Mouse (Mus musculus) CH12.LX (cell line): ENCODE measurements around the gene Ifrd1.

ENCODE experiments used
- CHD2 ChIP-seq: IDR thresholded peaks from 2 replicates; pipeline ENCODE4 v1.6.1; 2011; ENCODE audit warnings: low read length, improper control_type of control experiment
- CTCF ChIP-seq, 2 experiments: IDR thresholded peaks in 1 of 2; conservative IDR thresholded peaks in 1 of 2; 2 replicates each; pipeline ENCODE4 v1.5.1; 2011 to 2012; ENCODE audit warnings: low read depth in 2 of 2, low read length in 2 of 2, improper control_type of control experiment in 1 of 2, inconsistent platforms in 1 of 2, mild to moderate bottlenecking in 1 of 2, moderate library complexity in 1 of 2
- HCFC1 ChIP-seq: IDR thresholded peaks from 2 replicates; pipeline ENCODE4 v1.6.1; 2012; ENCODE audit warnings: low read depth, mild to moderate bottlenecking, inconsistent platforms, low read length, improper control_type of control experiment
- MAZ ChIP-seq: IDR thresholded peaks from 2 replicates; pipeline ENCODE4 v1.6.1; 2012; ENCODE audit warnings: low read depth, mild to moderate bottlenecking, inconsistent platforms, low read length, improper control_type of control experiment, moderate library complexity
- NRF1 ChIP-seq: IDR thresholded peaks from 2 replicates; pipeline ENCODE4 v1.6.1; 2014; ENCODE audit warnings: low read depth, mild to moderate bottlenecking, inconsistent platforms, low read length, improper control_type of control experiment, moderate library complexity
- POLR2A ChIP-seq: IDR thresholded peaks from 2 replicates; pipeline ENCODE4 v1.6.1; 2011; ENCODE audit warnings: low read depth, mild to moderate bottlenecking, improper control_type of control experiment, low read length
- RCOR1 ChIP-seq: conservative IDR thresholded peaks from 2 replicates; pipeline ENCODE4 v1.6.1; 2012; ENCODE audit warnings: low read depth, mild to moderate bottlenecking, inconsistent platforms, low read length, improper control_type of control experiment
- TCF12 ChIP-seq: IDR thresholded peaks from 2 replicates; pipeline ENCODE4 v1.6.1; 2014; ENCODE audit warnings: low read depth, mild to moderate bottlenecking, inconsistent platforms, low read length, improper control_type of control experiment
- ZNF384 ChIP-seq: IDR thresholded peaks from 2 replicates; pipeline ENCODE4 v1.6.1; 2012; ENCODE audit warnings: low read depth, low read length, improper control_type of control experiment, inconsistent platforms

- TF ChIP-seq POLR2A (no peak; the same call in 1 of the 2 replicates), NRF1 (no peak), RCOR1 (no peak), CTCF (conservative IDR thresholded peaks at IDR 0.05 in 1 of 2, IDR thresholded peaks at IDR 0.05 in 1 of 2; ENCODE audit: low read depth in 2 of 2, low read length in 2 of 2) (no peak), TCF12 (no peak), HCFC1 (no peak), MAZ (no peak), ZNF384 (no peak), CHD2 (no peak)
Measured at GRCm38 (mm10) chr12:40202161-40203035, 45.9 kb downstream of the Ifrd1 start.
